Mouse (Mus musculus) lung, embryonic 16.5 days (tissue): ENCODE data around the gene Ltbp1. TPM values are rescaled to one million over a fixed set of nuclear protein-coding genes. Genes with fewer than 3 reads are reported as not detected.

Source experiments
- ATAC-seq: fragments of 200-750 bp; cut with Nextera tagmentation; 2 replicates; pipeline ENCODE4 v1.8.0; 2017; ENCODE audit warnings: low read depth, mild to moderate bottlenecking, moderate library complexity
- H3K27ac ChIP-seq: fragments of 300-500 bp; sonication (generic); 2 replicates; pipeline ENCODE4 v1.5.1; 2014; ENCODE audit warnings: mild to moderate bottlenecking, control low read depth, low read length
- H3K27me3 ChIP-seq: fragments of 300-500 bp; sonication (generic); 2 replicates; pipeline ENCODE4 v1.6.1; 2014; ENCODE audit warnings: low read depth, low read length, mixed read lengths; ENCODE audit not compliant: control insufficient read depth, insufficient read depth
- H3K36me3 ChIP-seq: fragments of 300-500 bp; sonication (generic); 2 replicates; pipeline ENCODE4 v1.6.1; 2014; ENCODE audit warnings: low read length; ENCODE audit not compliant: control insufficient read depth, insufficient read depth
- H3K4me1 ChIP-seq: fragments of 300-500 bp; sonication (generic); replicated peaks from 2 replicates; pipeline ENCODE4 v1.6.1; 2014; ENCODE audit warnings: low read length, mixed read lengths; ENCODE audit not compliant: control insufficient read depth, insufficient read depth
- H3K4me2 ChIP-seq: fragments of 300-500 bp; sonication (generic); 2 replicates; pipeline ENCODE4 v1.6.1; 2014; ENCODE audit warnings: low read depth, low read length, control low read depth
- H3K4me3 ChIP-seq: fragments of 300-500 bp; sonication (generic); 2 replicates; pipeline ENCODE4 v1.5.1; 2014; ENCODE audit warnings: mild to moderate bottlenecking, low read length, control low read depth
- H3K9ac ChIP-seq: fragments of 300-500 bp; sonication (generic); 2 replicates; pipeline ENCODE4 v1.6.1; 2014; ENCODE audit warnings: low read length, control low read depth
- H3K9me3 ChIP-seq: fragments of 300-500 bp; sonication (generic); 2 replicates; pipeline ENCODE4 v1.6.1; 2016; ENCODE audit warnings: low read length; ENCODE audit not compliant: control insufficient read depth
- WGBS: fragments of 180-500 bp; shearing (Covaris S2); extraction: QIAGEN DNeasy Blood & Tissue Kit; methylation state at CpG from one replicate; pipeline ENCODE4 v1.1.7; 2014; 5-methylcytosine and 5-hydroxymethylcytosine counted together
- polyA plus RNA-seq: library from polyadenylated mRNA; unstranded; fragments of >200 nt; fragmentation: Nextera tagmentation; extraction: Ambion mirVana; gene quantifications from 2 replicates; pipeline ENCODE4 v1.2.1, GENCODE M21; 2015

Gene Ltbp1
- polyA plus RNA-seq = 24.2 and 24.4 TPM in 2 replicates

GRCm38 (mm10) chr17:75005281-75005684 is at the start of gene Ltbp1:
Gene Ltbp1 (plus strand): TSS chr17:75005568.
- Histone ChIP-seq H3K4me1 (peaks cover 6% of the 10 kb centered on the region), H3K27ac (peak within 1 kb of the TSS; percentile 89), H3K9ac (peak within 1 kb of the TSS; percentile 84), H3K4me3 (peak within 1 kb of the TSS; percentile 73), H3K27me3 (no peaks in the 10 kb centered on the region), H3K36me3 (no peaks in the 10 kb centered on the region), H3K9me3 (no peaks in the 10 kb centered on the region), H3K4me2 (peak within 1 kb of the TSS; percentile 94)
- under 1% methylated on average over 24 of the region's 27 CpGs for WGBS
- ATAC-seq = peak; percentile 88

DNA sequence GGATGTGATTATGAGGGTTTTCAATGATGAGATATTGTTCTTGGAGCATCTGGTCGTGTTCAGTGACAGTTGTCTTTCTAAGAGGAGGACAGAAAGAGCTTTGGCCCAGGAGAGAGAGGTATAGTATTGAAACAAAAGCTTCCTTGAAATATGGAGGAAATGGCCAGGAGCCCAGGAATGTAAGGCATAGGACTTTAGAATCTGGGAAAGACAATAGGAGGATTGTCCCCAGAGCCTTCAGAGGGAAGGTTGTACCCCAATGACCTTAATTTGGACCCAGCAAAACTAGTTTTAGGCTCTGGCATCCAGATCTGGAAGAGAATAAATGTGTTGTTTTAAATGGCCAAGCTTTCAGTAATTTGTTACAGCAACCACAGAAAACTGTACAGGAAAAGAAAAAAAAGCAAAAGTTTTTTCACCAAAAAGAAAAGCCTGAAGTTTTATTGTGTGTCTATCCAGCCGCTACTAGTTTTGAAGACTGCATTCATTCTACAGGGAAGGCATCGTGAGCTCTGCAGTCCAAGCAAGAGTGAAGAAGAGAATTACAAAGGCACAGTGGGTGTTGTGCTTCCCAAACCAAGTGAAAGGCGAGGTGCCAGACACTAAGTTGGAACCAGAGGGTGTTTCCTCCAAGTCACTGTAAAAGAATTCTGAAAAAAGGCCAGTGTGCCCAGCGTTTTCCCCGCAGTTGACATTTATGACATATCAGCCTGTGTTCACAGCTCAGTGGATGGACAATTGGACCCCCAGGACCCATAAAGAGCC is 45.7 kb upstream of the Ltbp1 start:
- Histone ChIP-seq H3K9me3 (no peaks in the 10 kb centered on the region), H3K36me3 (no peaks in the 10 kb centered on the region), H3K4me2 (no peak overlapping the region), H3K27ac (no peak overlapping the region), H3K9ac (no peak overlapping the region), H3K27me3 (no peaks in the 10 kb centered on the region), H3K4me1 (no peaks in the 10 kb centered on the region), H3K4me3 (no peak overlapping the region)
- ATAC-seq = no peak
- WGBS = 47% methylated on average over 6 of the region's 6 CpGs

DNA sequence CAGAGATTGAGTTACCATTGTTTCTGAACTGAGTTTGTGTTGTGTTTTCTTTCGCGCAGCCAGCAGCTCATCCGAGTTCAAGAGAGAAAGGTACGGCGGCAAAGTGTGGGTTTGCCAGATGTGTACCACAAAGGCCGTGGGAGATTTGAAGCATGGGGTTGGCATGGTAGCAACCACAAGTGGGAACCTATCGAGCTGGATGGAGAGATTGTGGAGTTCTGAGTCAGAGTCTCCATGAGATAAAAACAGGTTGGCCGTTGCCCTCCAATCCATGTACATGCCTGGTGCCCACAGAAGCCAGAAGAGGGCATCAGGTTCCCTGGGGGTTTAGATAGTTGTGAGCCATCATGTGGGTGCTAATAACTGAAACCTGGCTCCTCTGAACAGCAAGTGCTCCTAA is 42.1 kb upstream of the Ltbp1 start:
- H3K27ac ChIP-seq = no peak overlapping the region
- WGBS = 94% methylated on average over 8 of the region's 8 CpGs
- no peak overlapping the region for H3K9ac ChIP-seq
- H3K27me3 ChIP-seq = no peaks in the 10 kb centered on the region
- H3K4me1 ChIP-seq = 0 out of 2 replicates have a peak, but pooled peaks cover 3% of the 10 kb centered on the region
- H3K4me2 ChIP-seq = no peak overlapping the region
- no peaks in the 10 kb centered on the region for H3K9me3 ChIP-seq
- no peak overlapping the region for H3K4me3 ChIP-seq
- no peaks in the 10 kb centered on the region for H3K36me3 ChIP-seq
- ATAC-seq = no peak

DNA sequence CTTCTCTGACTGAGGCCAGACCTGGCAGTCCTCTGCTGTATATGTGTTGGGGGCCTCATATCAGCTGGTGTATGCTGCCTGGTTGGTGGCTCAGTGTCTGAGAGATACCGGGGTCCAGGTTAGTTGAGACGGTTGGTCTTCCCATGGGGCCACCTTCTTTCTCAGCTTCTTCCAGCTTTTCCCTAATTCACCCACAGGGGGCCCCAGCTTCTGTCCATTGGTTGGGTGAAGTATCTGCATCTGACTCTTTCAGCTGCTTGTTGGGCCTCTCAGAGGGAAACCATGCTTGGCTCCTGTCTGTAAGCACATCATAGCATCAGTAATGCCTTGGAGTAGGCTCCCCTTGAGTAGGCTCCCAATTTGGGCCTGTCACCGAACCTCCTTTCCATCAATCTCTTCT is 41.5 kb upstream of the Ltbp1 start:
- H3K9ac ChIP-seq = no peak overlapping the region
- H3K4me3 ChIP-seq = no peak overlapping the region
- no peaks in the 10 kb centered on the region for H3K27me3 ChIP-seq

GRCm38 (mm10) chr17:74967298-74967848 is 38.0 kb upstream of the Ltbp1 start:
- H3K4me3 ChIP-seq = no peak overlapping the region
- no peak for ATAC-seq
- WGBS = 81% methylated on average over 7 of the region's 7 CpGs

More for the DNA sequence above, 41.5 kb upstream of the Ltbp1 start:
- Histone ChIP-seq H3K4me1 (peaks cover 4% of the 10 kb centered on the region; the same call in 1 of the 2 replicates), H3K9me3 (no peaks in the 10 kb centered on the region), H3K36me3 (no peaks in the 10 kb centered on the region), H3K27ac (no peak overlapping the region), H3K4me2 (no peak overlapping the region)
- no peak for ATAC-seq
- WGBS = 91% methylated on average over 3 of the region's 3 CpGs

DNA sequence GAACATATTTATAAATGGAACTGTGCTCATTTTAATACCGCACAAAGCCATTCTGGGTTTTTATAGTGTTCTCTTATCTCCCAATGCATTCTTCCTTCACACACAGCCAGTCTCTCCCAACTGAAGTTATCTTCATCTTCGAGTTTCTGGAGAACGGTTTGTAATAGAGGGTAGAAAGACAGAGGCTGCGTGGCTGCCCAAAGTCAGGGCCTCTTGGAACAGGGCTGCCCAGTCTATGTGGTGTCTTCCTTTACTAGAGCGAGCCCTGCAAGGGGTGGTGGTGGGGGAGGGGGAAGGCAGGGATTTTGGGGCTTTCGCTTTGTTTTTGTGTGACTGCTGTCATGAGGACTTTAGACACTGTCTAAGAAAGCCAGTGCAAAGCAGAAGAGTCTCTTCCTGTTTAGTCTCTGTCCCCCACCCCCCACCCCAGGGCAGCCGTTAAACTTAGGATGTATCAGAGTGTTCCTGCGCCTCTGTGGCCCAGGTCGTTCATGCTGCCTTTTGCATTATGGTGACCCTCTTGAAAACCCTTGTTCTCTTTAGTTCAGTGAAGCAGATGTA is 37.1 kb upstream of the Ltbp1 start:
- no peaks in the 10 kb centered on the region for H3K36me3 ChIP-seq
- no peak overlapping the region for H3K4me2 ChIP-seq
- H3K27me3 ChIP-seq = no peaks in the 10 kb centered on the region
- no peak overlapping the region for H3K27ac ChIP-seq
- H3K9ac ChIP-seq = no peak overlapping the region
- 65% methylated on average over 9 of the region's 9 CpGs for WGBS
- no peak overlapping the region for H3K4me3 ChIP-seq
- peak; percentile 12; the same call in 1 of the 2 replicates for ATAC-seq
- H3K4me1 ChIP-seq = peaks cover 4% of the 10 kb centered on the region; the same call in 1 of the 2 replicates
- H3K9me3 ChIP-seq = no peaks in the 10 kb centered on the region

More at GRCm38 (mm10) chr17:74967298-74967848, 38.0 kb upstream of the Ltbp1 start:
- H3K9me3 ChIP-seq = no peaks in the 10 kb centered on the region
- H3K9ac ChIP-seq = no peak overlapping the region
- no peak overlapping the region for H3K4me2 ChIP-seq
- H3K36me3 ChIP-seq = no peaks in the 10 kb centered on the region
- no peaks in the 10 kb centered on the region for H3K27me3 ChIP-seq
- H3K27ac ChIP-seq = no peak overlapping the region
- peaks cover 4% of the 10 kb centered on the region; the same call in 1 of the 2 replicates for H3K4me1 ChIP-seq

GRCm38 (mm10) chr17:74968738-74969271 is 36.6 kb upstream of the Ltbp1 start:
- Histone ChIP-seq H3K27ac (no peak overlapping the region), H3K4me2 (no peak overlapping the region), H3K36me3 (no peaks in the 10 kb centered on the region)

DNA sequence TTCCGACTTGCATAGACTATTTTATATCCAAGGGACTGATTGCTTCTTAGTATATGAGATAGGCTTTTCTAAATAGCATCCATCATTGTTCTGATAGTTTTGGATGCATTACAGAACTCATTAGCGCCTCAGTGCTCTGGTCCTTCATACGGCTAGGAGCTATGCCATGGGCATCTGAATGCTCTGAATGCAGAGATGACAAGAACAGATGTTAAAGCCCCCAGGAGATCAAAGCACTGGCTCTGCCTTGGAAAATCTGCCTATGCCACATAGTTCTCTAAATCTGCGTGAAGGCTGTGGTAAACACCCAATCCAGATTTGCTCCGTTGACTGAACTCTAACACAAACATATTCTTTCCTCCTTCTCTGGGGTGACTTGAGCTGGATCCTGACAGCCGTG is 30.2 kb upstream of the Ltbp1 start:
- H3K36me3 ChIP-seq = no peaks in the 10 kb centered on the region
- H3K4me2 ChIP-seq = no peak overlapping the region
- no peak overlapping the region for H3K27ac ChIP-seq
- H3K9me3 ChIP-seq = no peaks in the 10 kb centered on the region
- WGBS = 50% methylated on average over 6 of the region's 6 CpGs
- H3K4me1 ChIP-seq = no peaks in the 10 kb centered on the region
- H3K9ac ChIP-seq = no peak overlapping the region
- H3K27me3 ChIP-seq = no peaks in the 10 kb centered on the region
- no peak overlapping the region for H3K4me3 ChIP-seq
- ATAC-seq = no peak

More at GRCm38 (mm10) chr17:74968738-74969271, 36.6 kb upstream of the Ltbp1 start:
- ATAC-seq = no peak
- Histone ChIP-seq H3K4me1 (peaks cover 4% of the 10 kb centered on the region; the same call in 1 of the 2 replicates), H3K27me3 (no peaks in the 10 kb centered on the region), H3K9me3 (no peaks in the 10 kb centered on the region), H3K4me3 (no peak overlapping the region), H3K9ac (no peak overlapping the region)
- WGBS = 64% methylated on average over 16 of the region's 16 CpGs
